Mouse (Mus musculus) right cerebral cortex, postnatal 4 days (tissue): ENCODE data around the gene Gm11627.
"Not testable (repeated sequence)": the region's sequence is repeated elsewhere in the genome, so short reads cannot be mapped to it uniquely, and the experiment has no call there.

Experiments
- DNase-seq: peaks from one replicate; pipeline ENCODE4 v3.0.0-alpha.2; 2022

Gene Gm11627

GRCm38 (mm10) chr11:102579165-102580033, at the start of gene Gm11627:
Gene Gm11627 (minus strand): TSS chr11:102579461.
- DNase-seq: peak; percentile 40

GRCm38 (mm10) chr11:102628529-102628928, 49.3 kb upstream of the Gm11627 start:
- no peak for DNase-seq

GRCm38 (mm10) chr11:102627171-102627931, 48.1 kb upstream of the Gm11627 start:
- DNase-seq: no peak

- peak; percentile 22 for DNase-seq
These were observed 45.7 kb upstream of the Gm11627 start for GRCm38 (mm10) chr11:102624888-102625407.

GRCm38 (mm10) chr11:102623876-102624789, 44.9 kb upstream of the Gm11627 start:
- no peak for DNase-seq

- DNase-seq: no peak
These were observed 40.2 kb upstream of the Gm11627 start for GRCm38 (mm10) chr11:102619449-102619848.

GRCm38 (mm10) chr11:102611317-102611705, 32.0 kb upstream of the Gm11627 start:
- DNase-seq: no peak

GRCm38 (mm10) chr11:102610675-102611316, 31.5 kb upstream of the Gm11627 start:
- DNase-seq: no peak

- DNase-seq: no peak
These were observed 31.0 kb upstream of the Gm11627 start for GRCm38 (mm10) chr11:102610260-102610659.

- DNase-seq: no peak
These were observed 30.2 kb upstream of the Gm11627 start for GRCm38 (mm10) chr11:102609483-102609882.

GRCm38 (mm10) chr11:102608691-102609090, 29.4 kb upstream of the Gm11627 start:
- DNase-seq: no peak

- no peak for DNase-seq
These were observed 28.7 kb upstream of the Gm11627 start for GRCm38 (mm10) chr11:102607686-102608548.

GRCm38 (mm10) chr11:102607201-102607600, 27.9 kb upstream of the Gm11627 start:
- DNase-seq: not testable (repeated sequence)

- no peak for DNase-seq
These were observed 27.5 kb upstream of the Gm11627 start for GRCm38 (mm10) chr11:102606751-102607171.

- peak; percentile 34 for DNase-seq
These were observed 26.5 kb upstream of the Gm11627 start for GRCm38 (mm10) chr11:102605553-102606416.

GRCm38 (mm10) chr11:102604777-102605552, 25.7 kb upstream of the Gm11627 start:
- DNase-seq: peak; percentile 37

GRCm38 (mm10) chr11:102604010-102604584, 24.8 kb upstream of the Gm11627 start, which contains the start of gene Fzd2:
Gene Fzd2 (plus strand): TSS chr11:102604396.
- peak; percentile 74 for DNase-seq

GRCm38 (mm10) chr11:102603496-102603850, 24.2 kb upstream of the Gm11627 start:
- DNase-seq: no peak
